9 mouse cellular contexts compared by ENCODE assay signal in genomic region chr9:98244223-98244622, GRCm38 (mm10). TPM values are rescaled to one million over a fixed set of nuclear protein-coding genes. Genes with fewer than 3 reads are reported as not detected.
DNase-seq lines count a peak whose midpoint lies in the region; ATAC-seq and TF ChIP-seq lines count a peak whose summit lies in the region.
"Had no signal": no experiment of that assay in that cellular context is flagged by ENCODE, and none has a peak within 500 bp of the region (broad histone marks: within the 10 kb centered on the region; RNA-seq: fewer than 3 reads in every experiment).

No protein-coding gene starts in this region.

- H3K4me1 ChIP-seq in midbrain, embryonic 13.5 days (replicated peaks) = no peaks in the 10 kb centered on the region
- H3K4me1 ChIP-seq: megakaryocyte, embryonic 14.5 days had no signal

- peak; percentile 66; the same call in 1 of the 2 replicates for ATAC-seq in midbrain, embryonic 13.5 days

- H3K36me3 ChIP-seq in midbrain, embryonic 13.5 days = no peaks in the 10 kb centered on the region

- intact Hi-C loops in heart, postnatal 14 days (cut with DNase I) = no loop called here

- H3K27ac ChIP-seq in layer of hippocampus, adult 2 months = no peak overlapping the region
- H3K27ac ChIP-seq in midbrain, embryonic 13.5 days = no peak overlapping the region

- 46% methylated on average over 2 of the region's 2 CpGs for WGBS in midbrain, embryonic 13.5 days

- H3K4me3 ChIP-seq in layer of hippocampus, adult 2 months = no peak overlapping the region
- no peak overlapping the region for H3K4me3 ChIP-seq in midbrain, embryonic 13.5 days (replicated peaks)
- H3K4me3 ChIP-seq: megakaryocyte, embryonic 14.5 days had no signal

- H3K9ac ChIP-seq in midbrain, embryonic 13.5 days (replicated peaks) = no peak overlapping the region

- no peak overlapping the region for H3K4me2 ChIP-seq in midbrain, embryonic 13.5 days (replicated peaks)

- H3K27me3 ChIP-seq in midbrain, embryonic 13.5 days = no peaks in the 10 kb centered on the region

- peak; percentile 85 for TF ChIP-seq CTCF in layer of hippocampus, adult 2 months (conservative IDR thresholded peaks at IDR 0.05)

- no peaks in the 10 kb centered on the region for H3K9me3 ChIP-seq in midbrain, embryonic 13.5 days
- H3K9me3 ChIP-seq: megakaryocyte, embryonic 14.5 days had no signal

- DNase-seq in heart, postnatal 14 days = peak; percentile 5 to 9
- no peak for DNase-seq in heart, adult 8-10 months (ENCODE audit: low spot score)
- DNase-seq in adrenal gland, adult 2 months = peak; percentile 28
- DNase-seq in embryo, embryonic 11.5 days (ENCODE audit: low read depth, low spot score) = peak; percentile 23
- peak; percentile 71 to 76 for DNase-seq in layer of hippocampus, adult 2 months (ENCODE audit: low spot score in 2 of 2)
- DNase-seq in testis, postnatal 10 days (ENCODE audit: low spot score) = peak; percentile 63
- DNase-seq in spleen, adult 12 weeks (ENCODE audit: low spot score) = no peak

RNA-seq across cellular contexts. Expression of gene Nmnat3, which starts 43.0 kb away (rescaled TPM):
- 10 to 100 TPM in 1 of 2 experiments, 1 to 10 TPM in 1; 9.2 to 11.2 TPM for total RNA-seq in heart, postnatal 14 days (2021)
- 10 to 100 TPM; 17.2 to 24.1 (median 19.5) TPM for total RNA-seq in heart, adult 8-10 months (2022)
- total RNA-seq in adrenal gland, adult 2 months (2021) = 10 to 100 TPM in 1 of 2 experiments, 1 to 10 TPM in 1; 10.0 to 16.9 TPM
- 20.2 and 24.0 TPM in 2 replicates for polyA plus RNA-seq in adrenal gland, adult 2 months (2012; rRNA removed)
- 1 to 10 TPM; 1.9 to 2.1 TPM for total RNA-seq in layer of hippocampus, adult 2 months (2021)
- polyA plus RNA-seq in midbrain, embryonic 13.5 days (2015; fragmentation: Nextera tagmentation; extraction: Ambion mirVana) = 1.0 and 1.3 TPM in 2 replicates

Comparison
In these comparisons a context has a peak if more than half of its experiments do, and no peak if none do; other contexts are left out.
1. DNase-seq: peak in heart, postnatal 14 days (2 of 2), adrenal gland, adult 2 months (single experiment), embryo, embryonic 11.5 days (single experiment), layer of hippocampus, adult 2 months (2 of 2) and testis, postnatal 10 days (single experiment); none in heart, adult 8-10 months (single experiment) and spleen, adult 12 weeks (single experiment).